Mouse (Mus musculus) kidney, embryonic 14.5 days (tissue): Measurements from ENCODE around the gene Pbx3. TPM values are rescaled to one million over a fixed set of nuclear protein-coding genes. Genes with fewer than 3 reads are reported as not detected.

ENCODE experiments used
- ATAC-seq: fragments of 200-750 bp; cut with Nextera tagmentation; 2 replicates; pipeline ENCODE4 v1.8.0; 2017; ENCODE audit warnings: moderate number of reproducible peaks, mild to moderate bottlenecking, moderate TSS enrichment, moderate library complexity; ENCODE audit not compliant: low FRiP score, low TSS enrichment
- H3K27ac ChIP-seq: fragments of 300-500 bp; sonication (generic); 2 replicates; pipeline ENCODE4 v1.5.1; 2014; ENCODE audit warnings: low read depth, mild to moderate bottlenecking, low read length, moderate library complexity, mixed read lengths
- H3K27me3 ChIP-seq: fragments of 300-500 bp; sonication (generic); 2 replicates; pipeline ENCODE4 v1.6.1; 2014; ENCODE audit warnings: mild to moderate bottlenecking, low read length; ENCODE audit not compliant: control insufficient read depth, insufficient read depth
- H3K36me3 ChIP-seq: fragments of 300-500 bp; sonication (generic); 2 replicates; pipeline ENCODE4 v1.6.1; 2014; ENCODE audit warnings: low read length, mixed read lengths; ENCODE audit not compliant: control insufficient read depth, insufficient read depth
- H3K4me1 ChIP-seq: fragments of 300-500 bp; sonication (generic); 2 replicates; pipeline ENCODE4 v1.6.1; 2014; ENCODE audit warnings: low read length, mixed read lengths; ENCODE audit not compliant: control insufficient read depth, insufficient read depth
- H3K4me2 ChIP-seq: fragments of 300-500 bp; sonication (generic); replicated peaks from 2 replicates; pipeline ENCODE4 v1.6.1; 2014; ENCODE audit warnings: low read depth, mild to moderate bottlenecking, low read length
- H3K4me3 ChIP-seq: fragments of 300-500 bp; sonication (generic); 2 replicates; pipeline ENCODE4 v1.5.1; 2014; ENCODE audit warnings: mild to moderate bottlenecking, low read length
- H3K9ac ChIP-seq: fragments of 300-500 bp; sonication (generic); 2 replicates; pipeline ENCODE4 v1.6.1; 2014; ENCODE audit warnings: low read depth, mild to moderate bottlenecking, low read length, moderate library complexity
- H3K9me3 ChIP-seq: fragments of 300-500 bp; sonication (generic); 2 replicates; pipeline ENCODE4 v1.6.1; 2016; ENCODE audit warnings: low read length; ENCODE audit not compliant: control insufficient read depth
- WGBS: fragments of 180-500 bp; shearing (Covaris S2); extraction: QIAGEN DNeasy Blood & Tissue Kit; methylation state at CpG from one replicate; pipeline ENCODE4 v1.1.7; 2014; 5-methylcytosine and 5-hydroxymethylcytosine counted together
- polyA plus RNA-seq: library from polyadenylated mRNA; unstranded; fragments of >200 nt; fragmentation: Nextera tagmentation; extraction: Ambion mirVana; gene quantifications from 2 replicates; pipeline ENCODE4 v1.2.1, GENCODE M21; 2014

The Pbx3 gene
- polyA plus RNA-seq, 1 experiment from 2014 or later = 34.7 TPM

- WGBS = 44% methylated on average over 6 of the region's 6 CpGs
- Histone ChIP-seq H3K4me1 (peaks cover 9% of the 10 kb centered on the region; the same call in 1 of the 2 replicates), H3K27ac (no peak overlapping the region)
Observed at GRCm38 (mm10) chr2:34225470-34225869, 147.5 kb downstream of the Pbx3 start.

DNA sequence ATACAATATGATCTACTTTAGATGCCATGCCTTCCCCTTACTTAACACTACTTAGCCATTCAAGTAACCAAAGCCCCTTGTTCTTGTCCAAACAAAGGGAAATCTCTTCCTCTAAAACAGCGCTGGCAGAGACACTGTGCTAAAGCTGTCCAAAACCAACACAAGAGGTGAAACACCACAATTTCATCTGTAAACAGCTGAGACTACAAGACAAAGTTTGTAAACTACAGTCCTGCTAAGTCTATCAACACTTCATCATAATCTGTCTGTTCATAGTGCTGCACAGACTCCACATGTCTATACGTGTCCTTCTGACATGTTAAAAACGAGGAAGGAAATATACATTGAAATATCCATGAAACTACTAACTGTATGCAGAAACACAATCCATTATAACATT lies 151.5 kb downstream of the Pbx3 start:
- no peaks in the 10 kb centered on the region; the same call in 1 of the 2 replicates for H3K36me3 ChIP-seq
- no peak overlapping the region for H3K9ac ChIP-seq
- H3K4me1 ChIP-seq = 0 out of 2 replicates have a peak, but pooled peaks cover 4% of the 10 kb centered on the region
- H3K27me3 ChIP-seq = no peaks in the 10 kb centered on the region
- no peak for ATAC-seq
- H3K27ac ChIP-seq = no peak overlapping the region
- H3K9me3 ChIP-seq = no peaks in the 10 kb centered on the region
- H3K4me2 ChIP-seq = no peak overlapping the region
- H3K4me3 ChIP-seq = no peak overlapping the region
- WGBS = 92% methylated on average over 3 of the region's 3 CpGs

More at GRCm38 (mm10) chr2:34225470-34225869, 147.5 kb downstream of the Pbx3 start:
- Histone ChIP-seq H3K36me3 (no peaks in the 10 kb centered on the region; the same call in 1 of the 2 replicates), H3K27me3 (no peaks in the 10 kb centered on the region), H3K9ac (no peak overlapping the region), H3K9me3 (no peaks in the 10 kb centered on the region), H3K4me3 (no peak overlapping the region), H3K4me2 (no peak overlapping the region)
- no peak for ATAC-seq

DNA sequence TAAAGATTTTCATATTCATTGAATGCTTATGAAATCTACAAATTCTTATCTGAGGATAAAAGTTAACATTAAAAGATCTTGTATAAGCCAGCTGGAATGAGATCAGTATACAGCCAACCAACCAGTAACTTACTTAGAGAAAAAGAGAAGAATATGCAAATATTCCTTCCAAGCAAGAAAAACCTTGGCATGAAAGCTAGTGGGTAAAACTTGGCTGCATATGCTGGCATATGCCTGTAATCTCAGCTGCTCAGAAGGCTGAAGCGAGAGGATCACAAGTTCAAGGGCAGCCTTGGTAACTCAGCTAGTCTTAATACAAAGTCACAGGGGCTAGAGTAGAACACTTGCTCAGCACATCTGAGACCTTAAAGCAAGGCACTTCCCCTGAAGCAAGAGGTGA lies 153.8 kb downstream of the Pbx3 start:
- no peak overlapping the region for H3K4me3 ChIP-seq
- WGBS = 100% methylated on average over 1 of the region's 1 CpGs
- no peaks in the 10 kb centered on the region for H3K27me3 ChIP-seq
- H3K27ac ChIP-seq = no peak overlapping the region
- no peaks in the 10 kb centered on the region for H3K4me1 ChIP-seq
- no peaks in the 10 kb centered on the region; the same call in 1 of the 2 replicates for H3K36me3 ChIP-seq
- ATAC-seq = no peak
- H3K9me3 ChIP-seq = no peaks in the 10 kb centered on the region
- H3K9ac ChIP-seq = no peak overlapping the region
- no peak overlapping the region for H3K4me2 ChIP-seq

DNA sequence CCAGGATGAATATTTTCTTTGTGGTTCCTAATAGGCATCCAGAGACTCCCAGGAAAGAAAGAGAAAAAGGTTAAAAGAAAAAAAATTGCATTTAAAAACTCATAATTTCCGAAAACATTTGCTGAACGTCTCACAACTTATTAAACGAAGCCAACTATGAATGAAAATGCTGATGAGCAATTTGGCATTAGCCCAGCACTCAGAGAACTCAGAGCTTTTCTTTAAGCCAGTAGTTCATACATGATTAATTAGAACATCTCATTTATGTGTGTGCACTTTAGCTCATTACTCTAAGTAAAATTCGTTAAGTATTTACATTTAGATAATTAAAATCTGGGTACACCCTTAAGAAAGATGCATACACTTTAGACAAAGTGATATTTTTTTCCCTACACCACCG lies 155.3 kb downstream of the Pbx3 start:
- Histone ChIP-seq H3K4me3 (no peak overlapping the region), H3K9ac (no peak overlapping the region), H3K36me3 (no peaks in the 10 kb centered on the region), H3K4me1 (no peaks in the 10 kb centered on the region), H3K27me3 (no peaks in the 10 kb centered on the region), H3K9me3 (no peaks in the 10 kb centered on the region), H3K4me2 (no peak overlapping the region), H3K27ac (no peak overlapping the region)
- 82% methylated on average over 5 of the region's 5 CpGs for WGBS
- no peak for ATAC-seq

DNA sequence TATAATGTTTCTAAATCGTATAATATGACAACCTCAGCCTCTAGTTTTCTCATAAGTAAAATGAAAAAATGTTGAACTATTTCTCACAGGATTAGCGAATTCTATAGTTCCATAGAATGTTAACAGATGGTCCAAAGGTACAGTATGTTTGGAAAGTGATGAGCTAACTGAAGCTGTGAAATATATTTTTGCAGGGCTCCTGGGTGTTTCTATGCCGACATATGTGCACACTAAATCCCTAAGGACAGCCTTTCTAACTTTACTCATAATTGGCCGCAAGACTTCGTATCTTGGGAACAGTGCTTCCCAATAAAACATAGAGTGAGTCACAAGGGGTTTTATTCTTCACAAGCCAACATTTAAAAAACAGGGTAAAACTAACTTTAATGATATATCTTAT lies 157.4 kb downstream of the Pbx3 start:
- ATAC-seq = no peak
- 82% methylated on average over 5 of the region's 5 CpGs for WGBS
- H3K27me3 ChIP-seq = no peaks in the 10 kb centered on the region

GRCm38 (mm10) chr2:34212418-34212817 lies 160.5 kb downstream of the Pbx3 start:
- no peaks in the 10 kb centered on the region for H3K27me3 ChIP-seq
- no peak overlapping the region for H3K27ac ChIP-seq
- no peak overlapping the region for H3K9ac ChIP-seq
- WGBS = 96% methylated on average over 1 of the region's 1 CpGs
- no peak overlapping the region for H3K4me3 ChIP-seq
- H3K36me3 ChIP-seq = no peaks in the 10 kb centered on the region
- H3K4me2 ChIP-seq = no peak overlapping the region
- H3K9me3 ChIP-seq = no peaks in the 10 kb centered on the region
- no peak for ATAC-seq
- H3K4me1 ChIP-seq = no peaks in the 10 kb centered on the region

More for the DNA sequence above, 157.4 kb downstream of the Pbx3 start:
- no peak overlapping the region for H3K4me2 ChIP-seq
- H3K27ac ChIP-seq = no peak overlapping the region
- H3K36me3 ChIP-seq = no peaks in the 10 kb centered on the region
- no peak overlapping the region for H3K4me3 ChIP-seq
- H3K9me3 ChIP-seq = no peaks in the 10 kb centered on the region
- H3K4me1 ChIP-seq = no peaks in the 10 kb centered on the region
- H3K9ac ChIP-seq = no peak overlapping the region

GRCm38 (mm10) chr2:34204797-34205196 lies 168.1 kb downstream of the Pbx3 start:
- H3K9me3 ChIP-seq = no peaks in the 10 kb centered on the region
- 95% methylated on average over 8 of the region's 8 CpGs for WGBS
- H3K27ac ChIP-seq = no peak overlapping the region
- H3K4me2 ChIP-seq = no peak overlapping the region
- H3K4me1 ChIP-seq = no peaks in the 10 kb centered on the region
- H3K36me3 ChIP-seq = peaks cover 9% of the 10 kb centered on the region
- H3K4me3 ChIP-seq = no peak overlapping the region
- no peak overlapping the region for H3K9ac ChIP-seq
- no peaks in the 10 kb centered on the region for H3K27me3 ChIP-seq
- no peak for ATAC-seq

GRCm38 (mm10) chr2:34204325-34204724 lies 168.6 kb downstream of the Pbx3 start:
- WGBS = 96% methylated on average over 2 of the region's 2 CpGs
- Histone ChIP-seq H3K9ac (no peak overlapping the region), H3K27ac (no peak overlapping the region), H3K9me3 (no peaks in the 10 kb centered on the region), H3K4me2 (no peak overlapping the region), H3K27me3 (no peaks in the 10 kb centered on the region), H3K4me1 (no peaks in the 10 kb centered on the region), H3K36me3 (peaks cover 9% of the 10 kb centered on the region), H3K4me3 (no peak overlapping the region)
- ATAC-seq = no peak

DNA sequence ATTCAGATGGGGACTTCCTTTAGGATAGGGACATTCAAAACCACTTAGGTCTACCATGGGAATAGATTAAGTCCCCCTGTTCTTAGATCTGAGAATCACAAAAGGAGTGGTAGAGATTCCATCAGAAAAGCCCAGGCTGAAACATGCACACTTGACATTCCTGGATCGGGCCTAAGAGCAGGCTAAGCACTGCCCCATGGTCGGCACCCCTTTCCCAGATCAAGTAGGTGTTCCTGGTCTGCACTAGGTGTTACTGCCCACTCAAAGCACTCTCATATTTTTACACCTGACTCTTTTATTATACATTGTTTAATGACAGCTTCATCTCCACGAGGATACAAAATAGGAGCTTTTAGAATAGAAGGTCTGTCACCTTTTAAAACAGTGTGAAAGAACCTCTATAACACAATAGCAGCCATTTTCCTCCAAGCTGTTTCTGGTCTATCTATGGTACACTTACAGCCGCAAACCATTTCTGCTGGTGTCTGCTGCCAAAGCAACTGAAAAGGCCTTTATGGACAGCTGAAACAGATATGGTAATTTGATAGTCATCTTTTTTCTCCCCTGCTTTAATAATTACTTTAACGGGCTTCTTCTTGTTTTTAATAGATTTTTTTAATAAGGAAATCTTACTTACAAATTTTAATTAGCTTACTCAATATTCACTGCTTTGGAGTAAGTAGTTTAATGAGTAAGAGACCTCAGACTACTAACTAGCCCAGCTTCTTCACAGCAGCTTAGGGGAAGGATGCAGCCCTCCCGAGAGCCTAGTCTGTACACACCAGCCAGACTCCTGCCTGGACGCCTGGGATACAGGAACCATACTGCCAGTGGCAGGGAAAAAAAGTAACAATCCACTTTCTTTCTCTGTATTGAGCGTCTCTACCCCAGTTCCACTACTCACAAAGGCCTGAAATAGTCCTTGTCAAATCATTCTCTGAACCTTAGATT lies 178.8 kb downstream of the Pbx3 start:
- 68% methylated on average over 8 of the region's 8 CpGs for WGBS

More for the DNA sequence above, 178.8 kb downstream of the Pbx3 start:
- Histone ChIP-seq H3K4me2 (no peak overlapping the region), H3K9ac (no peak overlapping the region), H3K9me3 (no peaks in the 10 kb centered on the region), H3K27me3 (no peaks in the 10 kb centered on the region), H3K27ac (no peak overlapping the region), H3K4me1 (no peaks in the 10 kb centered on the region), H3K4me3 (no peak overlapping the region), H3K36me3 (no peaks in the 10 kb centered on the region)
- ATAC-seq = no peak
